Mouse (Mus musculus) Muller cell, postnatal 12 days (primary cell): ENCODE measurements around the gene Bcam.
A peak's percentile ranks its signal among the peaks of the same experiment; 100 is the strongest.
"Not testable (repeated sequence)": the region's sequence is repeated elsewhere in the genome, so short reads cannot be mapped to it uniquely, and the experiment has no call there.

ENCODE experiments used
- DNase-seq: peaks from one replicate; pipeline ENCODE4 v3.0.0-alpha.2; 2015; ENCODE audit errors: inconsistent ontology term

The Bcam gene

GRCm38 (mm10) chr7:19770984-19771391, at the start of gene Bcam:
Bcam (minus strand) TSS chr7:19771016.
- DNase-seq: peak; percentile 56

GRCm38 (mm10) chr7:19818875-19819274, 48.1 kb upstream of the Bcam start:
- DNase-seq: no peak

GRCm38 (mm10) chr7:19818440-19818839, 47.6 kb upstream of the Bcam start:
- DNase-seq: peak; percentile 49

- DNase-seq: peak; percentile 92
Measured at GRCm38 (mm10) chr7:19817382-19818105, 46.7 kb upstream of the Bcam start.

GRCm38 (mm10) chr7:19816224-19816771, 45.5 kb upstream of the Bcam start:
- peak; percentile 96 for DNase-seq

- DNase-seq: no peak
Measured at GRCm38 (mm10) chr7:19815296-19816223, 44.7 kb upstream of the Bcam start.

- no peak for DNase-seq
Measured at GRCm38 (mm10) chr7:19813579-19814122, 42.8 kb upstream of the Bcam start.

- no peak for DNase-seq
Measured at GRCm38 (mm10) chr7:19813161-19813560, 42.3 kb upstream of the Bcam start.

- DNase-seq: peak; percentile 61
Measured at GRCm38 (mm10) chr7:19811114-19811513, 40.3 kb upstream of the Bcam start.

- DNase-seq: no peak
Measured at GRCm38 (mm10) chr7:19809369-19809768, 38.6 kb upstream of the Bcam start.

GRCm38 (mm10) chr7:19806356-19806969, 35.6 kb upstream of the Bcam start:
- no peak for DNase-seq

GRCm38 (mm10) chr7:19802995-19803394, 32.2 kb upstream of the Bcam start:
- DNase-seq: peak; percentile 45

- peak; percentile 38 for DNase-seq
Measured at GRCm38 (mm10) chr7:19800764-19801163, 29.9 kb upstream of the Bcam start.

- peak; percentile 73 for DNase-seq
Measured at GRCm38 (mm10) chr7:19796697-19797588, 26.1 kb upstream of the Bcam start, which contains the start of gene Cblc. Cblc (minus strand) TSS chr7:19796809.

GRCm38 (mm10) chr7:19796254-19796653, 25.4 kb upstream of the Bcam start:
- no peak for DNase-seq

GRCm38 (mm10) chr7:19795236-19795635, 24.4 kb upstream of the Bcam start:
- DNase-seq: no peak

GRCm38 (mm10) chr7:19792701-19793630, 22.1 kb upstream of the Bcam start:
- DNase-seq: no peak

- not testable (repeated sequence) for DNase-seq
Measured at GRCm38 (mm10) chr7:19791504-19791903, 20.7 kb upstream of the Bcam start.

- peak; percentile 88 for DNase-seq
Measured at GRCm38 (mm10) chr7:19789904-19790347, 19.1 kb upstream of the Bcam start.
